ENCODE assay signal across 8 mouse cellular contexts in genomic region chr9:59486076-59486518, GRCm38 (mm10). TPM values are rescaled to one million over a fixed set of nuclear protein-coding genes. Genes with fewer than 3 reads are reported as not detected.
DNase-seq lines count a peak whose midpoint lies in the region; ATAC-seq and TF ChIP-seq lines count a peak whose summit lies in the region.

No protein-coding gene starts in this region.

- peak overlapping the region; percentile 95 for H3K4me2 ChIP-seq in heart, embryonic 13.5 days
- H3K4me2 ChIP-seq in hindbrain, postnatal 0 days (ENCODE audit: low read depth, low read length): peak overlapping the region; percentile 94
- H3K4me2 ChIP-seq in midbrain, embryonic 12.5 days (replicated peaks): peak overlapping the region; percentile 84

- TF ChIP-seq CTCF in hindbrain, postnatal 0 days (IDR thresholded peaks at IDR 0.05; ENCODE audit: low read depth): no peak

- no peaks in the 10 kb centered on the region for H3K27me3 ChIP-seq in heart, embryonic 13.5 days (replicated peaks)
- no peaks in the 10 kb centered on the region for H3K27me3 ChIP-seq in hindbrain, postnatal 0 days (ENCODE audit: insufficient read depth, low read length)
- no peaks in the 10 kb centered on the region for H3K27me3 ChIP-seq in midbrain, embryonic 12.5 days

- peak overlapping the region; percentile 95 for H3K9ac ChIP-seq in heart, embryonic 13.5 days
- H3K9ac ChIP-seq in hindbrain, postnatal 0 days (replicated peaks; ENCODE audit: low read length): peak overlapping the region; percentile 99
- peak overlapping the region; percentile 99 for H3K9ac ChIP-seq in midbrain, embryonic 12.5 days (replicated peaks)

- H3K4me1 ChIP-seq in heart, embryonic 13.5 days: peaks cover 33% of the 10 kb centered on the region
- 0 out of 2 replicates have a peak, but pooled peaks cover 2% of the 10 kb centered on the region for H3K4me1 ChIP-seq in hindbrain, postnatal 0 days (ENCODE audit: insufficient read depth, low read length)
- H3K4me1 ChIP-seq in midbrain, embryonic 12.5 days: peaks cover 8% of the 10 kb centered on the region

- peak overlapping the region; percentile 98 for H3K27ac ChIP-seq in heart, embryonic 13.5 days (replicated peaks)
- peak overlapping the region; percentile 99 for H3K27ac ChIP-seq in hindbrain, postnatal 0 days
- H3K27ac ChIP-seq in midbrain, embryonic 12.5 days (replicated peaks): peak overlapping the region; percentile 100

- no peaks in the 10 kb centered on the region for H3K9me3 ChIP-seq in heart, embryonic 13.5 days
- no peaks in the 10 kb centered on the region for H3K9me3 ChIP-seq in hindbrain, postnatal 0 days (ENCODE audit: low read length)
- no peaks in the 10 kb centered on the region for H3K9me3 ChIP-seq in midbrain, embryonic 12.5 days

- ATAC-seq in heart, embryonic 13.5 days (ENCODE audit: extremely low read depth, insufficient number of reproducible peaks, low FRiP score, low TSS enrichment): peak; percentile 67
- peak; percentile 73; the same call in 1 of the 2 replicates for ATAC-seq in hindbrain, postnatal 0 days
- peak; percentile 73 for ATAC-seq in midbrain, embryonic 12.5 days (ENCODE audit: low FRiP score, low read depth)

- no peaks in the 10 kb centered on the region; the same call in 1 of the 2 replicates for H3K36me3 ChIP-seq in heart, embryonic 13.5 days
- no peaks in the 10 kb centered on the region for H3K36me3 ChIP-seq in hindbrain, postnatal 0 days (ENCODE audit: insufficient read depth, low read length)
- no peaks in the 10 kb centered on the region for H3K36me3 ChIP-seq in midbrain, embryonic 12.5 days

- DNase-seq in heart, adult 9 months (ENCODE audit: low spot score in 2 of 2): no peak
- DNase-seq in A20 (ENCODE audit: low read depth, low spot score): peak; percentile 67
- DNase-seq in c-Kit-positive CD71-positive TER-119-positive erythroid progenitor cells, embryonic 14.5 days (ENCODE audit: low spot score): peak; percentile 56
- DNase-seq in hindbrain, postnatal 0 days (ENCODE audit: low spot score): no peak
- no peak for DNase-seq in frontal cortex, postnatal 36 days (ENCODE audit: low spot score in 2 of 2)
- no peak for DNase-seq in cerebellum, adult 18-20 months

- H3K4me3 ChIP-seq in heart, embryonic 13.5 days: peak overlapping the region; percentile 99
- H3K4me3 ChIP-seq in hindbrain, postnatal 0 days (ENCODE audit: low read length): peak overlapping the region; percentile 100
- H3K4me3 ChIP-seq in midbrain, embryonic 12.5 days: peak overlapping the region; percentile 99

- under 1% methylated on average over 51 of the region's 71 CpGs for WGBS in heart, embryonic 13.5 days
- WGBS in hindbrain, postnatal 0 days: 1% methylated on average over 28 of the region's 71 CpGs
- under 1% methylated on average over 49 of the region's 71 CpGs for WGBS in midbrain, embryonic 12.5 days

RNA-seq across cellular contexts. Expression of gene Arih1, which starts 0.3 kb away (rescaled TPM):
- 14.0 and 14.5 TPM in 2 replicates for polyA plus RNA-seq in heart, embryonic 13.5 days (2015; fragmentation: Nextera tagmentation; extraction: Ambion mirVana)
- 34.4 and 40.3 TPM in 2 replicates for total RNA-seq in hindbrain, postnatal 0 days (2014; rRNA removed)
- 7.4 and 9.3 TPM in 2 replicates for polyA plus RNA-seq in hindbrain, postnatal 0 days (2015; fragmentation: Nextera tagmentation; extraction: Ambion mirVana)
- polyA plus RNA-seq in midbrain, embryonic 12.5 days (2016; fragmentation: Nextera tagmentation; extraction: Ambion mirVana): 24.0 and 28.5 TPM in 2 replicates

RNA-seq across cellular contexts. Expression of gene Hexa, which starts 53.2 kb away (rescaled TPM):
- polyA plus RNA-seq in heart, embryonic 13.5 days (2015; fragmentation: Nextera tagmentation; extraction: Ambion mirVana): 74.6 and 77.5 TPM in 2 replicates
- 52.9 and 54.8 TPM in 2 replicates for total RNA-seq in hindbrain, postnatal 0 days (2014; rRNA removed)
- polyA plus RNA-seq in hindbrain, postnatal 0 days (2015; fragmentation: Nextera tagmentation; extraction: Ambion mirVana): 52.7 and 53.1 TPM in 2 replicates
- 45.5 and 47.7 TPM in 2 replicates for polyA plus RNA-seq in midbrain, embryonic 12.5 days (2016; fragmentation: Nextera tagmentation; extraction: Ambion mirVana)

RNA-seq across cellular contexts. Expression of gene Tmem202, which starts 53.5 kb away (rescaled TPM):
- polyA plus RNA-seq in heart, embryonic 13.5 days (2015; fragmentation: Nextera tagmentation; extraction: Ambion mirVana): 0.32 and 0.36 TPM in 2 replicates
- 1.5 and 3.7 TPM in 2 replicates for total RNA-seq in hindbrain, postnatal 0 days (2014; rRNA removed)
- polyA plus RNA-seq in hindbrain, postnatal 0 days (2015; fragmentation: Nextera tagmentation; extraction: Ambion mirVana): 1.1 and 1.6 TPM in 2 replicates
- 0.21 TPM in 1 of 2 replicates, not detected in the other for polyA plus RNA-seq in midbrain, embryonic 12.5 days (2016; fragmentation: Nextera tagmentation; extraction: Ambion mirVana)

Comparison
In these comparisons a context has a peak if more than half of its experiments do, and no peak if none do; other contexts are left out.
1. DNase-seq: peak in A20 (single experiment) and c-Kit-positive CD71-positive TER-119-positive erythroid progenitor cells, embryonic 14.5 days (single experiment); none in heart, adult 9 months (0 of 2), hindbrain, postnatal 0 days (single experiment), frontal cortex, postnatal 36 days (0 of 2) and cerebellum, adult 18-20 months (0 of 2).
2. Peak in every context shown above with its lines, with median percentiles within 50 percentile points of each other: ATAC-seq, H3K27ac ChIP-seq, H3K4me2 ChIP-seq, H3K4me3 ChIP-seq and H3K9ac ChIP-seq.